Mouse (Mus musculus): ENCODE results near the gene Cux1. TPM values are rescaled to one million over a fixed set of nuclear protein-coding genes. Genes with fewer than 3 reads are reported as not detected.

The Cux1 gene
- total RNA-seq, 2 experiments from 2014 or later: 97.4 to 110 TPM

- no peak for DNase-seq
Measured at GRCm38 (mm10) chr5:136382261-136383005, 184.9 kb downstream of the Cux1 start.

GRCm38 (mm10) chr5:136379405-136379804 is 187.9 kb downstream of the Cux1 start:
- peak in 1 of 2 experiments; percentile 7 for DNase-seq

GRCm38 (mm10) chr5:136377101-136377500 is 190.2 kb downstream of the Cux1 start:
- no peak for DNase-seq

GRCm38 (mm10) chr5:136375350-136375749 is 191.9 kb downstream of the Cux1 start:
- no peak for DNase-seq

- peak; percentile 46 to 53 for DNase-seq
Measured at GRCm38 (mm10) chr5:136372276-136372675, 195.0 kb downstream of the Cux1 start.

- DNase-seq: no peak
Measured at GRCm38 (mm10) chr5:136363421-136363820, 203.9 kb downstream of the Cux1 start.

- DNase-seq: no peak
Measured at GRCm38 (mm10) chr5:136362473-136363230, 204.6 kb downstream of the Cux1 start.

GRCm38 (mm10) chr5:136362021-136362420 is 205.3 kb downstream of the Cux1 start:
- no peak for DNase-seq

- no peak for DNase-seq
Measured at GRCm38 (mm10) chr5:136357227-136357626, 210.1 kb downstream of the Cux1 start.

- peak in 1 of 2 experiments; percentile 11 for DNase-seq
Measured at GRCm38 (mm10) chr5:136355583-136356126, 211.6 kb downstream of the Cux1 start.

- peak; percentile 13 to 58 for DNase-seq
Measured at GRCm38 (mm10) chr5:136354729-136355128, 212.6 kb downstream of the Cux1 start.

GRCm38 (mm10) chr5:136353114-136353513 is 214.2 kb downstream of the Cux1 start:
- no peak for DNase-seq

- peak in 1 of 2 experiments; percentile 18 for DNase-seq
Measured at GRCm38 (mm10) chr5:136343156-136343890, 224.0 kb downstream of the Cux1 start.

GRCm38 (mm10) chr5:136336798-136337527 is 230.3 kb downstream of the Cux1 start:
- peak in 1 of 2 experiments; percentile 20 for DNase-seq

GRCm38 (mm10) chr5:136335681-136336080 is 231.6 kb downstream of the Cux1 start:
- DNase-seq: no peak

- DNase-seq: no peak
Measured at GRCm38 (mm10) chr5:136334780-136335179, 232.5 kb downstream of the Cux1 start.

GRCm38 (mm10) chr5:136334051-136334450 is 233.2 kb downstream of the Cux1 start:
- DNase-seq: no peak

GRCm38 (mm10) chr5:136332786-136333462 is 234.4 kb downstream of the Cux1 start:
- DNase-seq: no peak

- no peak for DNase-seq
Measured at GRCm38 (mm10) chr5:136327736-136328135, 239.6 kb downstream of the Cux1 start.

GRCm38 (mm10) chr5:136326626-136327025 is 240.7 kb downstream of the Cux1 start:
- no peak for DNase-seq

- DNase-seq: peak; percentile 43 to 62
Measured at GRCm38 (mm10) chr5:136324506-136324905, 242.8 kb downstream of the Cux1 start.

All from adrenal gland, postnatal 36 days (tissue).